Mouse (Mus musculus) kidney, embryonic 14.5 days (tissue): ENCODE data around the gene Il6ra. TPM values are rescaled to one million over a fixed set of nuclear protein-coding genes. Genes with fewer than 3 reads are reported as not detected.

ENCODE experiments used
- ATAC-seq: fragments of 200-750 bp; cut with Nextera tagmentation; 2 replicates; pipeline ENCODE4 v1.8.0; 2017; ENCODE audit warnings: moderate number of reproducible peaks, mild to moderate bottlenecking, moderate TSS enrichment, moderate library complexity; ENCODE audit not compliant: low FRiP score, low TSS enrichment
- H3K27ac ChIP-seq: fragments of 300-500 bp; sonication (generic); 2 replicates; pipeline ENCODE4 v1.5.1; 2014; ENCODE audit warnings: low read depth, mild to moderate bottlenecking, low read length, moderate library complexity, mixed read lengths
- H3K27me3 ChIP-seq: fragments of 300-500 bp; sonication (generic); 2 replicates; pipeline ENCODE4 v1.6.1; 2014; ENCODE audit warnings: mild to moderate bottlenecking, low read length; ENCODE audit not compliant: control insufficient read depth, insufficient read depth
- H3K36me3 ChIP-seq: fragments of 300-500 bp; sonication (generic); 2 replicates; pipeline ENCODE4 v1.6.1; 2014; ENCODE audit warnings: low read length, mixed read lengths; ENCODE audit not compliant: control insufficient read depth, insufficient read depth
- H3K4me1 ChIP-seq: fragments of 300-500 bp; sonication (generic); 2 replicates; pipeline ENCODE4 v1.6.1; 2014; ENCODE audit warnings: low read length, mixed read lengths; ENCODE audit not compliant: control insufficient read depth, insufficient read depth
- H3K4me2 ChIP-seq: fragments of 300-500 bp; sonication (generic); replicated peaks from 2 replicates; pipeline ENCODE4 v1.6.1; 2014; ENCODE audit warnings: low read depth, mild to moderate bottlenecking, low read length
- H3K4me3 ChIP-seq: fragments of 300-500 bp; sonication (generic); 2 replicates; pipeline ENCODE4 v1.5.1; 2014; ENCODE audit warnings: mild to moderate bottlenecking, low read length
- H3K9ac ChIP-seq: fragments of 300-500 bp; sonication (generic); 2 replicates; pipeline ENCODE4 v1.6.1; 2014; ENCODE audit warnings: low read depth, mild to moderate bottlenecking, low read length, moderate library complexity
- H3K9me3 ChIP-seq: fragments of 300-500 bp; sonication (generic); 2 replicates; pipeline ENCODE4 v1.6.1; 2016; ENCODE audit warnings: low read length; ENCODE audit not compliant: control insufficient read depth
- WGBS: fragments of 180-500 bp; shearing (Covaris S2); extraction: QIAGEN DNeasy Blood & Tissue Kit; methylation state at CpG from one replicate; pipeline ENCODE4 v1.1.7; 2014; 5-methylcytosine and 5-hydroxymethylcytosine counted together
- polyA plus RNA-seq: library from polyadenylated mRNA; unstranded; fragments of >200 nt; fragmentation: Nextera tagmentation; extraction: Ambion mirVana; gene quantifications from 2 replicates; pipeline ENCODE4 v1.2.1, GENCODE M21; 2014

The Il6ra gene
- polyA plus RNA-seq, 1 experiment from 2014 or later: 0.55 TPM

GRCm38 (mm10) chr3:89885766-89886165 is 27.2 kb downstream of the Il6ra start:
- no peaks in the 10 kb centered on the region for H3K36me3 ChIP-seq
- no peak overlapping the region for H3K27ac ChIP-seq
- no peaks in the 10 kb centered on the region for H3K27me3 ChIP-seq
- H3K4me1 ChIP-seq: no peaks in the 10 kb centered on the region
- no peaks in the 10 kb centered on the region for H3K9me3 ChIP-seq
- H3K9ac ChIP-seq: no peak overlapping the region
- 95% methylated on average over 11 of the region's 11 CpGs for WGBS
- no peak for ATAC-seq
- no peak overlapping the region for H3K4me2 ChIP-seq
- no peak overlapping the region for H3K4me3 ChIP-seq

GRCm38 (mm10) chr3:89883582-89884041 is 29.4 kb downstream of the Il6ra start:
- Histone ChIP-seq H3K4me3 (no peak overlapping the region), H3K27ac (no peak overlapping the region), H3K9me3 (no peaks in the 10 kb centered on the region), H3K4me1 (no peaks in the 10 kb centered on the region), H3K4me2 (no peak overlapping the region), H3K9ac (no peak overlapping the region), H3K36me3 (no peaks in the 10 kb centered on the region), H3K27me3 (no peaks in the 10 kb centered on the region)
- no peak for ATAC-seq
- WGBS: 77% methylated on average over 4 of the region's 4 CpGs

GRCm38 (mm10) chr3:89882556-89883181 is 30.3 kb downstream of the Il6ra start:
- H3K9ac ChIP-seq: no peak overlapping the region
- no peaks in the 10 kb centered on the region for H3K36me3 ChIP-seq
- H3K9me3 ChIP-seq: no peaks in the 10 kb centered on the region
- H3K4me2 ChIP-seq: no peak overlapping the region
- no peak for ATAC-seq
- no peaks in the 10 kb centered on the region for H3K27me3 ChIP-seq
- no peak overlapping the region for H3K27ac ChIP-seq
- no peaks in the 10 kb centered on the region for H3K4me1 ChIP-seq
- no peak overlapping the region for H3K4me3 ChIP-seq
- WGBS: 75% methylated on average over 8 of the region's 8 CpGs

- Histone ChIP-seq H3K4me1 (no peaks in the 10 kb centered on the region), H3K9ac (no peak overlapping the region), H3K9me3 (no peaks in the 10 kb centered on the region), H3K27ac (no peak overlapping the region), H3K4me2 (no peak overlapping the region), H3K4me3 (no peak overlapping the region), H3K36me3 (no peaks in the 10 kb centered on the region), H3K27me3 (no peaks in the 10 kb centered on the region)
- ATAC-seq: no peak
- WGBS: 71% methylated on average over 5 of the region's 5 CpGs
Measured at GRCm38 (mm10) chr3:89880036-89880851, 32.8 kb downstream of the Il6ra start.

- ATAC-seq: no peak
- H3K4me1 ChIP-seq: no peaks in the 10 kb centered on the region
- 74% methylated on average over 3 of the region's 3 CpGs for WGBS
Measured at GRCm38 (mm10) chr3:89879326-89879725, 33.7 kb downstream of the Il6ra start.

GRCm38 (mm10) chr3:89878456-89878855 is 34.5 kb downstream of the Il6ra start:
- H3K9me3 ChIP-seq: no peaks in the 10 kb centered on the region
- ATAC-seq: no peak
- 61% methylated on average over 3 of the region's 3 CpGs for WGBS
- no peak overlapping the region for H3K9ac ChIP-seq
- no peak overlapping the region for H3K4me2 ChIP-seq
- no peaks in the 10 kb centered on the region for H3K36me3 ChIP-seq
- no peak overlapping the region for H3K4me3 ChIP-seq
- no peaks in the 10 kb centered on the region for H3K4me1 ChIP-seq
- no peaks in the 10 kb centered on the region for H3K27me3 ChIP-seq
- H3K27ac ChIP-seq: no peak overlapping the region

More at GRCm38 (mm10) chr3:89879326-89879725, 33.7 kb downstream of the Il6ra start:
- H3K9me3 ChIP-seq: no peaks in the 10 kb centered on the region
- H3K4me3 ChIP-seq: no peak overlapping the region
- no peak overlapping the region for H3K9ac ChIP-seq
- H3K36me3 ChIP-seq: no peaks in the 10 kb centered on the region
- H3K27ac ChIP-seq: no peak overlapping the region
- no peaks in the 10 kb centered on the region for H3K27me3 ChIP-seq
- no peak overlapping the region for H3K4me2 ChIP-seq

- H3K9me3 ChIP-seq: no peaks in the 10 kb centered on the region; the same call in 1 of the 2 replicates
- H3K27ac ChIP-seq: no peak overlapping the region
- no peaks in the 10 kb centered on the region for H3K27me3 ChIP-seq
- H3K36me3 ChIP-seq: no peaks in the 10 kb centered on the region
- 83% methylated on average over 8 of the region's 8 CpGs for WGBS
- no peak for ATAC-seq
- no peak overlapping the region for H3K9ac ChIP-seq
- no peak overlapping the region for H3K4me3 ChIP-seq
- H3K4me2 ChIP-seq: no peak overlapping the region
- 0 out of 2 replicates have a peak, but pooled peaks cover 3% of the 10 kb centered on the region for H3K4me1 ChIP-seq
Measured at GRCm38 (mm10) chr3:89877129-89877528, 35.9 kb downstream of the Il6ra start.

GRCm38 (mm10) chr3:89876469-89876868 is 36.5 kb downstream of the Il6ra start:
- Histone ChIP-seq H3K4me3 (no peak overlapping the region), H3K36me3 (no peaks in the 10 kb centered on the region), H3K9me3 (no peaks in the 10 kb centered on the region; the same call in 1 of the 2 replicates), H3K4me1 (0 out of 2 replicates have a peak, but pooled peaks cover 3% of the 10 kb centered on the region), H3K27me3 (no peaks in the 10 kb centered on the region), H3K4me2 (no peak overlapping the region), H3K9ac (no peak overlapping the region), H3K27ac (no peak overlapping the region)
- no peak for ATAC-seq
- 78% methylated on average over 4 of the region's 4 CpGs for WGBS

- Histone ChIP-seq H3K27me3 (no peaks in the 10 kb centered on the region), H3K4me3 (no peak overlapping the region), H3K4me2 (no peak overlapping the region), H3K36me3 (no peaks in the 10 kb centered on the region), H3K4me1 (0 out of 2 replicates have a peak, but pooled peaks cover 3% of the 10 kb centered on the region), H3K9me3 (no peaks in the 10 kb centered on the region; the same call in 1 of the 2 replicates), H3K27ac (no peak overlapping the region), H3K9ac (no peak overlapping the region)
- no peak for ATAC-seq
- WGBS: 79% methylated on average over 8 of the region's 8 CpGs
Measured at GRCm38 (mm10) chr3:89875781-89876180, 37.2 kb downstream of the Il6ra start.
